Mouse (Mus musculus) thymus, adult 2 months (tissue): ENCODE results near the gene Lrrtm1. TPM values are rescaled to one million over a fixed set of nuclear protein-coding genes. Genes with fewer than 3 reads are reported as not detected.

Source experiments
- DNase-seq: peaks from one replicate; pipeline ENCODE4 v3.0.0; 2021
- H3K27ac ChIP-seq: fragments of 200-500 bp; 2 replicates; pipeline ENCODE4 v1.5.1; 2012; ENCODE audit warnings: low read length, control low read depth; ENCODE audit not compliant: control insufficient read depth, insufficient read depth
- H3K27me3 ChIP-seq: fragments of 200-500 bp; 2 replicates; pipeline ENCODE4 v1.6.1; 2012; ENCODE audit warnings: mild to moderate bottlenecking, low read length, moderate library complexity, mixed read lengths; ENCODE audit not compliant: control insufficient read depth, insufficient read depth
- H3K36me3 ChIP-seq: fragments of 200-500 bp; 2 replicates; pipeline ENCODE4 v1.6.1; 2012; ENCODE audit warnings: mild to moderate bottlenecking, low read length, moderate library complexity; ENCODE audit not compliant: control insufficient read depth, insufficient read depth
- H3K4me1 ChIP-seq: fragments of 200-500 bp; replicated peaks from 2 replicates; pipeline ENCODE4 v1.6.1; 2012; ENCODE audit warnings: low read length; ENCODE audit not compliant: control insufficient read depth, insufficient read depth
- H3K4me3 ChIP-seq: fragments of 200-500 bp; 2 replicates; pipeline ENCODE4 v1.5.1; 2012; ENCODE audit warnings: mild to moderate bottlenecking, low read length, control low read depth, moderate library complexity; ENCODE audit not compliant: control insufficient read depth, insufficient read depth
- CTCF ChIP-seq: fragments of 200-500 bp; IDR thresholded peaks from 2 replicates; pipeline ENCODE4 v1.5.1; 2012; ENCODE audit warnings: mild to moderate bottlenecking, control low read depth, low read length, moderate library complexity, borderline replicate concordance; ENCODE audit not compliant: control insufficient read depth, poor library complexity, insufficient read depth; ENCODE audit errors: extremely low read depth
- POLR2A ChIP-seq: fragments of 200-500 bp; IDR thresholded peaks from 2 replicates; pipeline ENCODE4 v1.6.1; 2012; ENCODE audit warnings: mild to moderate bottlenecking, low read length, control low read depth, moderate library complexity; ENCODE audit not compliant: control insufficient read depth, poor library complexity, insufficient read depth; ENCODE audit errors: extremely low read depth
- WGBS: fragments of 180-500 bp; shearing (Covaris S2); methylation state at CpG from one replicate; pipeline ENCODE4 v1.1.7; 2018; 5-methylcytosine and 5-hydroxymethylcytosine counted together
- polyA plus RNA-seq: library from polyadenylated mRNA; depleted of rRNA; stranded (reverse); fragments of >200 nt; gene quantifications from 2 replicates; pipeline ENCODE4 v1.2.3, GENCODE M21; 2012; rRNA removed

The Lrrtm1 gene
- 0.18 and 0.30 TPM in 2 replicates for polyA plus RNA-seq

GRCm38 (mm10) chr6:77242601-77243406 lies at the start of gene Lrrtm1:
Gene Lrrtm1, plus strand, starts transcription at chr6:77242689.
- TF ChIP-seq CTCF (no peak), POLR2A (no peak)
- H3K4me3 ChIP-seq = no peak within 1 kb of the TSS
- no peaks in the 10 kb centered on the region for H3K36me3 ChIP-seq
- 3% methylated on average over 53 of the region's 53 CpGs for WGBS
- no peak within 1 kb of the TSS for H3K27ac ChIP-seq
- no peak for DNase-seq
- H3K27me3 ChIP-seq = no peaks in the 10 kb centered on the region; the same call in 1 of the 2 replicates
- H3K4me1 ChIP-seq = no peaks in the 10 kb centered on the region

- Histone ChIP-seq H3K4me3 (no peak overlapping the region), H3K4me1 (no peaks in the 10 kb centered on the region), H3K36me3 (no peaks in the 10 kb centered on the region), H3K27me3 (no peaks in the 10 kb centered on the region), H3K27ac (no peak overlapping the region)
- DNase-seq = no peak
- WGBS = 78% methylated on average over 3 of the region's 3 CpGs
- no peak for TF ChIP-seq POLR2A
- TF ChIP-seq CTCF = no peak
These were observed 45.8 kb upstream of the Lrrtm1 start for GRCm38 (mm10) chr6:77196650-77197049.

DNA sequence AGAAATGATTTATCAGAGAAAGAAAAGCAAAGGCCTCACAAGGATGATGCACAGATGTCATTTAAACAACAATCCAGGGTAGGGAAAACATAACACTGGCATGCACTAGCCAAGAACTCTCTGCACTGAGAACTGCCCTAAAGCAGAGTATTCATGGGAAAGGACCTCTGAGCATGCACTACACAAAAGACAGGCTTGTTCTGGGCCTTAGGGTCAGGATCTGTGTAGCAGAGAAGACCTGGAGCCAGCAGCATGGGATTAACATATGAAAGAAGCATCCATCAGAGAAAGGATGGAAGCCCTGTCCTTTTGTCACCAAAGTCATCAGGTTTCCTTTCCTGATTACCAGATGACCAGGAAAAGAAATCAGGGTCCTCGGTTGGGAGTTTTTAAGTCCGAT lies 43.1 kb upstream of the Lrrtm1 start:
- Histone ChIP-seq H3K4me1 (no peaks in the 10 kb centered on the region), H3K36me3 (no peaks in the 10 kb centered on the region), H3K27me3 (no peaks in the 10 kb centered on the region), H3K27ac (no peak overlapping the region), H3K4me3 (no peak overlapping the region)
- WGBS = 96% methylated on average over 2 of the region's 2 CpGs
- DNase-seq = no peak
- TF ChIP-seq CTCF (no peak), POLR2A (no peak)

- no peak for DNase-seq
- Histone ChIP-seq H3K4me3 (no peak overlapping the region), H3K4me1 (no peaks in the 10 kb centered on the region), H3K27ac (no peak overlapping the region), H3K27me3 (no peaks in the 10 kb centered on the region), H3K36me3 (no peaks in the 10 kb centered on the region)
- no peak for TF ChIP-seq CTCF
- TF ChIP-seq POLR2A = no peak
- 88% methylated on average over 1 of the region's 1 CpGs for whole genome bisulfite sequencing
These were observed 33.3 kb upstream of the Lrrtm1 start for GRCm38 (mm10) chr6:77209183-77209582.

DNA sequence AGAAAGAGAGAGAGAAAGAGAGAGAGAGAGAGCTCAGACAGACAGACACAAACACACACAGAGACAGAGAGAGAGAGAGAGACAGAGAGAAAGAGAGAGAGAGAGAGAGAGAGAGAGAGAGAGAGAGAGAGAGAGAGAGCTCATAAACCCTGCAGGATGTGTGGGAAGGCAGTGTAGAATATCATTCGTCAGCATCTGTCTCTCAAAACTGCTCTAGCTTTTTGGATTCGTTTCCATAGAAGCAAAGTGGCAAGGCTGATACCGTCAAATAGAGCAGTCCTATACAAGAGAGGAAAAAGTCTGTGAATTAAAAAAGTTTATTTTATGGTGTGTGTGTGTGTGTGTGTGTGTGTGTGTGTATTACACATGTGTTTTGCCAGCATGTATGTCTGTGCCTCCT lies 32.6 kb upstream of the Lrrtm1 start:
- H3K4me3 ChIP-seq = no peak overlapping the region
- no peaks in the 10 kb centered on the region for H3K36me3 ChIP-seq
- no peaks in the 10 kb centered on the region for H3K4me1 ChIP-seq
- 70% methylated on average over 3 of the region's 3 CpGs for WGBS
- no peak for DNase-seq
- H3K27ac ChIP-seq = no peak overlapping the region
- H3K27me3 ChIP-seq = no peaks in the 10 kb centered on the region
- TF ChIP-seq CTCF (no peak), POLR2A (no peak)

DNA sequence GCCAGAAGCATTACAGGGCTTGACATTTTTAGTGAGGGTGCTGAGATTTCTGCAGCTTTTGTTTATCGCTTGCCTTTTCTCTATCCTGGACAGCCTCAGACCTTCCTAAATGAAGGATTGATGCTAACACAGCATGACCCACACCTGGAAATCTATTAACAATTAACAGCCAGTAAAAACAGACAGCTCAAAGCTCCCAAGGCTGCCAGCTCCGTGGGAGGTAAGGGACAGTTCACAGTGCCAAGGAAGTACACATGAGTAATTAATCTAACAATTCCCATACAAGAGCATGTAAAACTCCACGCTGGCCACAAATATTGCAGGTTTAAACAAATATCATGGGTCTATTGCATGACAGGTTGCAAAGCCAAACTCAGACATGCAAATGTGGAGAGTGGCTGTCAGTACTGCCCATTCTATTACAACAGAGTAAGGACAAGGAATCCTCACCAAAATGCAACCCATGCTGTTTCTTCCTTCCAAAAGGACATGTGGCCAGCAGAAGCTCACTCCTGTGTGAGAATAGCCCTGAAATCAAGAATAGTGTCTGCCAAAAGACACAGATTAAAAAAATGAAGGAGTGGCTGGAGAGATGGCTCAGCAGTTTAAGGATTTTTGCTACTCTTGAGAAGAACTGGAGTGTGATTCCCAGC lies 28.6 kb upstream of the Lrrtm1 start:
- Histone ChIP-seq H3K36me3 (no peaks in the 10 kb centered on the region), H3K27me3 (no peaks in the 10 kb centered on the region), H3K4me3 (no peak overlapping the region), H3K4me1 (no peaks in the 10 kb centered on the region), H3K27ac (no peak overlapping the region)
- DNase-seq = no peak
- TF ChIP-seq CTCF = no peak
- TF ChIP-seq POLR2A = no peak
- 40% methylated on average over 3 of the region's 3 CpGs for WGBS

DNA sequence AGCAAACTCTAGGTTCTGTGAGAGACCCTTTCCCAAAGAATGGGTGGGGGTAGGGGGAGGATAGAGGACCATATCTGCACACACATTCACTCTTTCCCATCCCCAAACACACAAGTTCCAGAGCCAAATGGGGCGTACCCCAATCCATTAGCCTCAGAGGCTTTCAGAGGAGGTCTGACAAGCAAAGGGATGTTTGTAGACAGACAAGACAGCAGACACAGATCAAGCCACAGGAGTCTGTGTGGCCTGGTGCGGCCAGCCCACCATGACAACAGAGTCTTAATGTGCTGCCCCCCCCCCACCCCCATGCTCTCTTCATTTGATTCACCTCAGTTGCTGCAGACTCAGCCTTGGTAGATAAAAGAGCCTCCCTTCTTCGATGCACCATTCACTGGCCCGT lies 27.2 kb upstream of the Lrrtm1 start:
- no peak for TF ChIP-seq POLR2A
- no peak for TF ChIP-seq CTCF
- H3K27ac ChIP-seq = no peak overlapping the region
- DNase-seq = no peak
- H3K36me3 ChIP-seq = no peaks in the 10 kb centered on the region
- no peaks in the 10 kb centered on the region for H3K27me3 ChIP-seq
- H3K4me3 ChIP-seq = no peak overlapping the region
- H3K4me1 ChIP-seq = no peaks in the 10 kb centered on the region
- WGBS = 85% methylated on average over 4 of the region's 4 CpGs
